Mouse (Mus musculus) bone marrow, adult 2 months (tissue): Measurements from ENCODE around the gene Tmem108. TPM values are rescaled to one million over a fixed set of nuclear protein-coding genes. Genes with fewer than 3 reads are reported as not detected.

ENCODE experiments used
- H3K27ac ChIP-seq: fragments of 200-500 bp; 2 replicates; pipeline ENCODE4 v1.5.1; 2012; ENCODE audit warnings: low read depth, mild to moderate bottlenecking, control low read depth, inconsistent platforms, low read length; ENCODE audit not compliant: control insufficient read depth, poor library complexity, insufficient read depth
- H3K4me1 ChIP-seq: fragments of 200-500 bp; 2 replicates; pipeline ENCODE4 v1.6.1; 2011; ENCODE audit warnings: low read length; ENCODE audit not compliant: control insufficient read depth, insufficient read depth
- H3K4me3 ChIP-seq: fragments of 200-500 bp; replicated peaks from 2 replicates; pipeline ENCODE3; 2011; ENCODE audit warnings: mild to moderate bottlenecking, low read depth, low read length, control low read depth; ENCODE audit not compliant: control insufficient read depth
- CTCF ChIP-seq: fragments of 200-500 bp; IDR thresholded peaks from 2 replicates; pipeline ENCODE4 v1.5.1; 2011; ENCODE audit warnings: low read length, control low read depth; ENCODE audit not compliant: control insufficient read depth, insufficient read depth
- POLR2A ChIP-seq: fragments of 200-500 bp; IDR thresholded peaks from 2 replicates; pipeline ENCODE4 v1.6.1; 2011; ENCODE audit warnings: low read depth, mild to moderate bottlenecking, control low read depth, low read length, borderline replicate concordance; ENCODE audit not compliant: control insufficient read depth
- WGBS: fragments of 180-500 bp; shearing (Covaris S2); methylation state at CpG from one replicate; pipeline ENCODE4 v1.1.7; 2018; 5-methylcytosine and 5-hydroxymethylcytosine counted together
- polyA plus RNA-seq: library from polyadenylated mRNA; stranded (reverse); fragments of >200 nt; gene quantifications from 2 replicates; pipeline ENCODE4 v1.2.4, GENCODE M21; 2011; ENCODE audit warnings: low replicate concordance; ENCODE audit not compliant: missing spikeins, insufficient read depth, insufficient read length

The Tmem108 gene
- polyA plus RNA-seq, 1 experiment, result 3.3 TPM

DNA sequence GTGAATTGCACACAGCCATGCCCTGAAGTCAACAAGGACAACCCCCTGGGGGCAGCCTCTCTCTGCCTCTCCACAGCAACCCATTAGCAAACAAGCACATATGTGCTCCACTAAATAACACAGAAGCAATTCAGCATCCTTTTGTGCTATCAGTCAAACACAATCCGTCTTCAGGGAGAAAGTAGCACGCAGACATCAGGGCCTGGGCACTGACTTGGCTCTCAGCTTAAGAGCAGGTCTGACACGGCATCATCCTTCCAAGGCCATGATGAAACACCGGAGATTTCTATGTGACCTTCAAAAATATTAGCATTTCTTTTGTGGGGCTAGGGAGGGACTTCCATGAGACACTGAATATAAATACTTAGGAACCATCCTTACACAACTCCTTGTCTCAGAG is 60.2 kb downstream of the Tmem108 start:
- WGBS, result 82% methylated on average over 4 of the region's 4 CpGs
- H3K4me1 ChIP-seq, result no peaks in the 10 kb centered on the region; the same call in 1 of the 2 replicates
- H3K27ac ChIP-seq, result no peak overlapping the region
- H3K4me3 ChIP-seq, result no peak overlapping the region
- TF ChIP-seq POLR2A (no peak), CTCF (no peak)

DNA sequence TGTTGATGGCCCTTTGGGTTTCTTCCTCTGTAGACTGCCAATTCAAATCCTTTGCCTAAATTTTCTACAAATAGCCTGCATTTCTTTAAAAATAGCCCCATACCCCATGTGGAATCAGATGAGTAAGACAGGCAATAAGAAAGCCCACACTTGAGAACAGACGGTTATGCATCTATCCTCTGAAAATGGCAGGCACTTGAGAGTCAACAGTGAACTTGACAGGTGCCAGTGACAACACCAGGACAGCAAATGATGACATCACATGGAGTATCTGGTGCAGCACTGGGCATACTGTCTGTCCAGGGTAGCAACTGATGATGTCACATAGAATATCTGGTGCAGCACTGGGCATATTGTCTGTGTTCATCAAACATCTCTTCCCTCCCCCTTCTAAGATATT is 61.4 kb downstream of the Tmem108 start:
- TF ChIP-seq CTCF, result no peak
- TF ChIP-seq POLR2A, result no peak
- H3K27ac ChIP-seq, result no peak overlapping the region
- H3K4me3 ChIP-seq, result no peak overlapping the region
- 60% methylated on average over 1 of the region's 1 CpGs for WGBS
- no peaks in the 10 kb centered on the region; the same call in 1 of the 2 replicates for H3K4me1 ChIP-seq

DNA sequence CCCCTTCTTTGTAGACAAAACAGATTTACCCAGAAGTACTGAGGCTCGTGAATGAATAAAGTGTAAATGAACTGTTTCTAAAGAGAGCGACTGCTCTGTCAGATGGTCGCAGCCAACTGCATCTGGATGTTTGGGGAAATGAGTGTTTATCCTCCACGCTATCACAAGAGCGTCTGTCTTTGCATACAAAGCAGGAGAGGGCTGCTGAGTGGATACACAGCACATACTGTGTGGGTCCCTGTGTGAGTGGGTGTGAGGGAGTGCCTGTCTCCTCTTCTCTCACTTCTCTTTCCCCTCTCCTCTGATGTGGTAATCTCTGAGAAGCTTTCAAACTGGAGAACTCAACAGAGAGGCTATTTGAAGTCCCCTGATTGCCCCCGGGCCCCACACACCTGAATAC is 64.7 kb downstream of the Tmem108 start:
- WGBS, result 58% methylated on average over 6 of the region's 6 CpGs
- Histone ChIP-seq H3K4me1 (peaks cover 2% of the 10 kb centered on the region; the same call in 1 of the 2 replicates), H3K4me3 (no peak overlapping the region), H3K27ac (no peak overlapping the region; the same call in 1 of the 2 replicates)
- TF ChIP-seq POLR2A (no peak), CTCF (no peak)

DNA sequence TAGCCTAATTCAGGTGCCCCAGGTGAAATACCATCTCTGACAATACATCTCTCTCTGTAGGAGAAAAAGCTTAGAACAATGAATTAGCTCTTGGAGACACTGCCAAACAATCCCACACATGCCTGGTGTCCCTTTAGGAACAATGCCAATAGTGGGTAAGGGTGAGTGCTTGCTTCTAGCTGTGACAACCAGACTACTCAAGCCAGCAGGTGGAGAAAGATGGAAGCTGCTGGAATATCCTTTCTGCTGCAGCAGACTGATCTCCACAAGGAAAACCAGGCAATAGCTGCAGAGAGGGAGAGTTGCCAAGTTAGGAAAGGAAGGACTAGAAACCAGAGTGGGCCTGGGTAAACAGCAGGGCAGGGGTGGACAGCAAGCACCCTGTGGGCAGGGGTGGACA is 67.8 kb downstream of the Tmem108 start:
- Histone ChIP-seq H3K4me3 (no peak overlapping the region), H3K4me1 (peaks cover 2% of the 10 kb centered on the region; the same call in 1 of the 2 replicates), H3K27ac (no peak overlapping the region)
- TF ChIP-seq CTCF, result no peak
- no peak for TF ChIP-seq POLR2A

DNA sequence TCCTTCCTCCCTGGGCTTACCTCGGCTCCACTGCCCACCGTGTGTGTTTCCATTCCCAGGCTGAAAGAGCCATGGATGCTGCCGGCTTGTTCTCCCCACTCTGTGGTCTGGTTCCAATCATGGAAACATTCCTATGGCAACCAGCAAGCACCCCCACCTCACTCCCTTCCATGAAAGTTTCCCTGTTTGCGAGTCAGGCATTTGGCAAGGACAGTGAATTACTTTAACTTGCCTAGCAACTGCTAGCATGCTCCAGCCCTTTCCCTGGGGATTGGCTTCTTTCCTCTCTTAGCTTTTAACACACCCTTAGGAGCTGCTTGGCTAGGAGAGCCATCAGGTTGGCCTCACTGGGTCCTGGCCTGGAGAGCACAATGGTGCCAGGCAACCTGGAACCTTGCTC is 68.9 kb downstream of the Tmem108 start:
- 79% methylated on average over 4 of the region's 4 CpGs for WGBS
- Histone ChIP-seq H3K4me1 (peaks cover 2% of the 10 kb centered on the region; the same call in 1 of the 2 replicates), H3K27ac (no peak overlapping the region), H3K4me3 (no peak overlapping the region)
- no peak for TF ChIP-seq POLR2A
- TF ChIP-seq CTCF, result no peak

DNA sequence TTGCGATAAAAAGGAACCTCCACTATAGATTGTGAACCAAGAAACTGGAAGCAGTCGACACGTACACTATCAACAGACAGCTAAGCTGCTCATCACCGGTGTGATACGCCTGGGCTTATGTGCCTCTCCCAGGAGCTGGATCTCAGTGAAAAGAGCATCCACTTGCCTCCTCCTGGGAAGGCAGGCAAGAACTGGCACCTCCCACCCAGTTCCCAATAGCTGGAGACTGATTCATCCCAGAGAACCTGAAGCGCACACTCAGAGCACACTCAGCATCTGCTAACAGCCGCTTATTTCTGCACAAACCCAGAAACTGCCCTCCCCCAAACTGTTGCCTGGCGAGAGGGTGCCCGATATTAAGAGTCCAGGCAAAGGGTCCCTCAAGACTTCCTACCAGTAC is 69.8 kb downstream of the Tmem108 start:
- Histone ChIP-seq H3K4me3 (no peak overlapping the region), H3K27ac (no peak overlapping the region), H3K4me1 (peaks cover 2% of the 10 kb centered on the region; the same call in 1 of the 2 replicates)
- TF ChIP-seq CTCF (no peak), POLR2A (no peak)
- WGBS, result 81% methylated on average over 9 of the region's 9 CpGs

DNA sequence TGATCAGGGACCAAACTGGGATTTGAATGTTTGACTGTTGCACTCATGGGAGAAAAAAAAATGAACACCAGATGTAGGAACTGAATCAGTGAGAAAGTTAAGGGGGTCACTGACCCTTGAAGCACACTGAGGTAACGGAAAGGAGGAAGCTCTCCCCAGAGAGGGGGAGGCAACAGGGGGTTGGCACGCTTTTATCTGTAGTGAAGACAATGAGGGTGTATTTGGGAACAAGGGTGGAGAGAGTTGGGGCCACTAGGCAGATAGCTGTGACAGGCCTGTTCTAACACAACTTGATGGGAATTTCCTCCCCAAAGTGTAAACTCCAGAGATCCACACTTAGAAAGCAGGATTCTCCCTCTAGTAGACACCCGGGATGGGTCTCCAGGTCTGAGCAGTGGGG is 71.2 kb downstream of the Tmem108 start:
- no peak for TF ChIP-seq POLR2A
- TF ChIP-seq CTCF, result no peak
- WGBS, result 69% methylated on average over 3 of the region's 3 CpGs
- Histone ChIP-seq H3K4me3 (no peak overlapping the region), H3K4me1 (peaks cover 2% of the 10 kb centered on the region; the same call in 1 of the 2 replicates), H3K27ac (no peak overlapping the region)

DNA sequence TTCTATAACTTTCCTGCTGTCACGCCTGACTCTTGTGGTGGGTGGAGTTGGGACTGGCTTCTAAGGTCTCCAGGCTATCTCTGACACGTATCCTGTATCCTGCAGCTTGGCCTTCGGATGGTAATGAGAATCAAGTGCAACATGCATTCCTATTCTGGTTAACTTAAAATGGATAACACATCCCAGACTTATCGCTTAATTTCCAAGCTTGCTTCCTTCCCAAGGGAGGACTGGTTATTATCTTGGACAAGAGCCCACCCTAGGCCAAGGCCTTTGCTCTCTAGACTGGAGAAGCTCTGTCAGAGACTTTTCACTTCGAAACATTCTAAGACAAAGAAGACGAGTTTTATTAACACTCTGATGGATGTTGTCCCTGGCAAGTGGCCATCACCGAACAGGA is 71.9 kb downstream of the Tmem108 start:
- 84% methylated on average over 7 of the region's 7 CpGs for WGBS
- Histone ChIP-seq H3K4me3 (no peak overlapping the region), H3K4me1 (peaks cover 2% of the 10 kb centered on the region; the same call in 1 of the 2 replicates), H3K27ac (no peak overlapping the region)
- no peak for TF ChIP-seq CTCF

DNA sequence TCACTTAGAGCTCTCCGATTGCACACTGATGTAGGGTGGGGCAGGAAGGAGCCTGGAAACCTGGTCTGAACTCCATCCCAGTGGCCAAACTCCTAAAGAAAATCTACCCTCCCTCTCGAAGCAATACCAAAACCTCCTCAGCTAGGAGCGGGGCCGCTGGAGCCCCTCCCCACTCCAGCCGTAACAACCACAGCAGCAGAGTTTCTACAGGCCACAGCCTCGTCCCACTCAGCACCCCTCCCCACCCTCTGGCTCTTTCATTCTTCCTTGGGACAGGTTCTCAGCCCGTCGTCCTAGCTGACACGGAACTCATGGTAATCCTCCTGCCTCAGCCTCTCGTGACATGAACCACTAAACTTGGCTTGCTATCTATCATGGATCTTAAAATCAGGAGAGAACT is 72.6 kb downstream of the Tmem108 start:
- TF ChIP-seq CTCF (no peak), POLR2A (no peak)
- Histone ChIP-seq H3K27ac (no peak overlapping the region), H3K4me3 (no peak overlapping the region), H3K4me1 (peaks cover 2% of the 10 kb centered on the region; the same call in 1 of the 2 replicates)
- WGBS, result 83% methylated on average over 10 of the region's 10 CpGs
